Mouse (Mus musculus) liver, postnatal 0 days (tissue): ENCODE data around the gene Scarf1.

Experiments used
- CTCF ChIP-seq: sonication (generic); IDR thresholded peaks from 2 replicates; pipeline ENCODE4 v1.5.1; 2016; ENCODE audit warnings: antibody characterized with exemption, low read depth
- EP300 ChIP-seq: IDR thresholded peaks from 2 replicates; pipeline ENCODE4 v1.6.1; 2016; ENCODE audit warnings: antibody characterized with exemption, low read depth, mild to moderate bottlenecking

GRCm38 (mm10) chr11:75508904-75509303 lies 4.4 kb upstream of the Scarf1 start:
- TF ChIP-seq CTCF (no peak), EP300 (no peak)
